Mouse (Mus musculus) ovary, postnatal 36 days (tissue): ENCODE results near the gene Brsk2.

Experiments
- DNase-seq: peaks from one replicate; pipeline ENCODE4 v3.0.0; 2022; ENCODE audit warnings: low spot score, mixed read lengths

The Brsk2 gene

DNA sequence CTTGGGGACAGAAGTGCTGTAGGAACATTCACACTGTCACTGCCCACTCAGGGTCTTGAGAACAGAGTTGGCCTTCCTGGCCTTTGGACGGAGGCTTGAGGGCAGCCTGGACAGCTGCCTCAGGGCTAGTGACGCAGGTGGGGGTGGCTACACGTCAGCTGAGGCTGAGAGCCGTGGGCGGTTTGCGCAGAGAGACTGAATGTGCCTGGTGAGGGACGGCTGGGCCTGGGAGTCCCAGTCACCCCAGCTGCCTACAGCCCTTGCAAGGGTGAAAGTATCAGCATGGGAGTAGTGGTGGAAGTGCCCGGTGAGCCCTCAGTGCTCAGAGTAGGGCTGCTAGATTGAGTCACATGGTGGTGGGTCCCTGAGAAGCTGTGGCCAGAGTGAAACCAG, 6.6 kb downstream of the Brsk2 start:
- no peak for DNase-seq

DNA sequence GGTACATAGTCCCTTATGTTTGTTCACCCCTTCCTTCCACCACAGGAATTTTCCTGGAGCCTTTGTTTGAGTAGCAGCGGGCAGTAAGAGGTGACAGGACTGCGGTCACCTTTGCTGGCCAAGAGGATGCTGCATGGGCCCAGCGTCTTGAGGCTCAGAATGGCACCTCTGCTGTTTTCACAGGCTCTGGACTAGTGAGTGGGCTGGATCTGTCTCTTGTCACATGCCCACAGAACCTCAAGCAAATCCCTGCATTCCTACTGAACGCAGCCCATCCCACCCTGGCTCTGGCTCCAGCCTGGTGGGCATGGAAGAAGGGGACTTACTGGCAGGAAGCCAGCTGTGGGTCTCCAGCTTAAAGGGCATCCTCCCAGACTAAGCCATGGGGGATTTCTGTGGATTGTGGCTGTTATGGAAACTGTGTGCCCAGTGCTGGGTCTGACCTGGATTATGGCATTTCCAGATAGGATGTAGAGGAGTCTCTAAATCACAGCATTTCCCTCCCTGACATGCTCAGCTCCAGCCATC, 8.0 kb downstream of the Brsk2 start:
- no peak for DNase-seq

DNA sequence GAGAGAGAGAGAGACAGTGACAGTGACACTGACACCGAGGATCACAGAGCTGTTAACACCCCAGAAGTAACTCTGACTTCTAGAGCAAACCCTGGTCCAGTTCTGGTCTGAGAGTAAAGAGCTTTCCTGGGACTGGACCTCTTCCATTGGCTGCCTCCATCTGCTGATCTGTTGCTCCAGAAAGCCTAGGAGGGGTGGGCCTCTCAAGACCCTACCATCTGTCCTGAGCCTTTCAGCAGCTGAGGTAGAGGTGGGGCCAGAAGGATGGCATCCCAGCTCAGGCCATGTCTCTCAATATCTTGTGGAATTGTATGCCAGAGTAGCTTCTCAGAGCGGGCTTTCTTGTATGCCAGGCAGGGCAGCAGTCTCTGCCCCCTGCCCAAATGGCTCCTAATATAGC, 8.7 kb downstream of the Brsk2 start:
- DNase-seq, result no peak

DNA sequence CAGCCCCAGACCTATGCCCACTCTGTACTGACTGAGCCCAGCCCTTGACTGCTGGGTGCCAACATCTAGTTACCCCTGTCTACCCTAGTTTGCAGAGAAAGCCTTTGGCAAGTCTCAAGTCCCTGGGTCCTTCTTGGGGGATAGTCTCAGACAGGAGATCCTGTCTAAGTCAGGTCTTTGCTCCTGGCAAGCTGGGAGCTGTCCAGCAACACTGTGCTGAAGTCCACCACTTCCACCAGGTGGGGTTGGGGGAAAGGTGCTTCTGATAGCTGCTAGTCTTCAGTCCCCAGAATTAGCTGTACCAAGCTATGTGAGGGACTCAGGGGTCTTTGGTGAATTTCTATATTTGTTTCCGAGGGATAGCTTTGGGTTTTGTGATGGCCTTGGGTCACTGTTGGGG, 9.6 kb downstream of the Brsk2 start:
- DNase-seq, result peak; percentile 24

DNA sequence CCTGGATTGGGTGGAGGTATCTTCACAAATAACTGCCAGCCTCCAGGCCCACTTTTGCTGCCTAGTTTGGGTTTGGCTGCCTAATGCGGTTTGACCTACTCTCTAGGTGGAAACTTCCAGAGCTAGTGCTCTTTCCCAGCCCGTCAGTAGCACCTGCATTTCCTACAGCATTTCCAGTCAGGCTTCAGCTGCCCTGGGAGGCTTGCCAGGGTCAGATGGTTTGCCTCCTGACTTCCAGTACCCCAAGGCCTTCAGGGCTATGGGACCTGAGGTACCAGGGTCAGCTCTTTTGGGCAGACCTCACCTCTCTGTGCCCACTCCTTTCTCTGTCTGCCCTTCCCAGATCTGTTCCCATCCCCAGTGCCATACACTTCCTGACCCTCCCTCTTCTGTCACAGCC, 11.4 kb downstream of the Brsk2 start:
- DNase-seq, result no peak

DNA sequence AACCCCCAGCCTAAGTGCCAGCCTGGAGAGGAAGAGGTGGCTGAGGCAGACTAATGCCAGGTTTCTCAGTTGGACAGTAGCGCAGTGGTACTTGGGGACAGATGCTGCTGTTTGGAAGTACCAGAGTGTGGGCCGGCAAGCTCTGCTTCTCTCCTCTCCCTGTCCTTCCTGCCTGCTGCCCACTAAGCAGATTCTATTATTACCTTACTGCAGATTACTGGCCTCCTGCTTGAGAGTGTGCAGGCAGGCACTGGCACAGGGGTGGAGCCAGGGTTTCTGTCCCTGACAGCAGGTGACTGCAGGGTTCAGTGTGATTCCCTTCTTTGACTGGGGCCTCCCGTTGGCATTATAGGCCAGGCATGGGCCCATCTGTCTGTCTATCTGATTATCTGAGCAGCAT, 11.9 kb downstream of the Brsk2 start:
- no peak for DNase-seq

DNA sequence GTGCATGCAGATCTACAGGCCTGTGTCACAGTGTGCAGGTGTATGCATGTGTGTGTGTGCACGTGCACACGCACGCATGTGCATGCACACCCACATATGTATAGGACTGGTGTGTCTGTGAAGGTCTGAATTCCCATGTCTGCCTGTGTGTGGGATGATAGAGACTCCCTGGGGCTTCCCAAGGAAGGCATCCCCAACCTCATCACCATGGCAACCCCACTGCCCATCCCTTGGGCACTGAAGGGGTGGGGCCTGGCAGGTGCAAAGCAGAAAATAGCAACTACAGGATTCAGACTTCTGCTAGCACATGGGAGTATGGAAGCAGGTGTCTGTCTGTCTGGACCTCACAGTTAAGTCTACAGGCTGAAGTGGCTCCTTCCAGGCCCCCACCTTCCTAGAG, 13.0 kb downstream of the Brsk2 start:
- DNase-seq, result no peak

DNA sequence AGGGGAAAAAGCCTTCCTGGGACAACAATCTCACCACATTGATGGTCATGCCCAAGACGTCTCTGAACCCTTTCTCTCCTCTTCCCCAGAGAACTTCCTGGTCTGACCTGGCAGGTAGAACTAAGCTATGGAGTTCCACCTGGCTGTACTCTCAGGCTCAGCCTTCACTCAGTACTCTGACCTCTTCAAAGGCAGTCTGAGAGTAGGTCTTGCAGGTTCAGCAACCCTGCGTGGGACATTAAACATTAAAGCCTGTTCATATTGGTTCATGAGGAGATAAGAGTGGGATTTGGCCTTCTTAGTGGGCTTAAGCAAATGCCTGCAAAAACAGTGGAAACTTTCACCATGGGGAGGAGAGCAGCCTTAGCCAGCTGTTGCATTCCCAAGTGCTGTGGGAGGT, 16.7 kb downstream of the Brsk2 start:
- no peak for DNase-seq

DNA sequence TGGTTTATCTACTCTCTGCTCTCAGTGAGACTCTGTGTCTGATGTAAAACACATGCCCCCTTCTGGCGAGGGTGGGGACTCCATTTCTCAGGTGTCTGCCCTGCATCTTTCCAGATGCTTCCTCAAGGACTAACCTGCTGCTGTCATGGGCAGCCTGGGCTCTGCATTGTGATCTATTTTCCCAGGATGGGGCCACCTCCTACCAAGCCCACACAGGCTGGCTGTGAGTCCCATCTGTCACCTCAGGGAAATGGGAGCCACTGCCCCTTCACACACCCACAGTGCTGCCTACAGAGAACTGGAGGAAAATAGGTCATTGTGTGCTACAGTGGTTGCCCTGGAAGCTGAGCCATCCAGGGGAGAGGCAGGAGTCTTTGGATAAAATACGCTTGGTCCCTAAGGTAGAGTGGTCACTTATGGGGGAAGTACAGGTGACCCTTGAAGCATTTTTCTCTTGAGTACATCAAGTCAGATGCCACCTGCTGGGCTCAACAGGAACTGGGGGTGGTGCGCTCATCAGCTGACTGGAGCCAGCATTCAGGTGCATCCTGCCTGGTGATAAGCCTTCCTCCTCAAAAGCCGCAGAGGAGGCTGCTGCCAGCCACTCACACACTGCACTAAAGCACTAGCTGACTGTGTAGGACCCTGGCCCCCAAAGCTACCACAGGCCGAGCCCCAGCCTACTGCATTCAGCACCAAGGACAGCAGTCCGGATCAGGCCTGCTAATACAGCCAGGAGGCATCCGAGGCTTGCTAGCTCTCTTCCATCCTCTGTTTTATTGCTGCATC, 23.5 kb downstream of the Brsk2 start:
- DNase-seq, result peak; percentile 33

DNA sequence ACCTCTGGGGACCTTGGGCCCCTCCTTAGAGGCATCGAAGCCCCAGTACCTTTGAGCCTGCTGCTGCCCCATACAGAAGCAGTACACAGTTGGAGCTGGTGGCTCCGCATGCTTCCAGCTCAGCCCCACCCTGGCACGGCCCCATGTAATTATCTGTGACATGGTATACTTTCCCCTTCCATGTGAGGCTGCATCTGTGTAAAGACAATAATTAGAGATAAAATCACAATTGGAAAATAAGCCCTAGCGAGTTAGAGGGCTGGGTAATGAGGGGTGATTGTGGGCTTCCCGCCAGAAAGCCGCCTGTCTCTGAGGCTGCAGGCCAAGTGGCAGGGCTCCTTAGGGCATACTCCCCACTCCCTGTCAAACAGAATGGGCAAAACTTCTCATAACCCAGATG, 28.5 kb downstream of the Brsk2 start:
- DNase-seq, result no peak

DNA sequence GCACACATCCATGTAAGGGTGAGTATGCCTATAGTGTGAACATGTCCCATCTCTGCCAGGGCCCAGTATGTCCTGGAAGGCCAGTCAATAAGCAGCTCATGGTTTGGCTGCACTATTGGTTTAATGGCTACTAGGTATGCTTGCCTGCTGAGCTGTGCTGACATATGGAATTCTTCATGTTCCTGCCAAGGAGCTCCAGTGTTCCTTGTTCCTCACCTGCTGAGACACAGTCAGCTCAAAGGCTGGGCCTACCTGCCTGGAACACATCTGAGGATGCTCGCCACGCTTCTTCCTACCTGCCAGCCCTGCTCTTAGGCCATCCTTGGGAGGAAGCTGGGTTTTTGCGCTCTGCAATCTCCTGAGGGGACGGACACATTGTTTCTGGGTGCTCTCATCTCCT, 29.7 kb downstream of the Brsk2 start:
- no peak for DNase-seq

DNA sequence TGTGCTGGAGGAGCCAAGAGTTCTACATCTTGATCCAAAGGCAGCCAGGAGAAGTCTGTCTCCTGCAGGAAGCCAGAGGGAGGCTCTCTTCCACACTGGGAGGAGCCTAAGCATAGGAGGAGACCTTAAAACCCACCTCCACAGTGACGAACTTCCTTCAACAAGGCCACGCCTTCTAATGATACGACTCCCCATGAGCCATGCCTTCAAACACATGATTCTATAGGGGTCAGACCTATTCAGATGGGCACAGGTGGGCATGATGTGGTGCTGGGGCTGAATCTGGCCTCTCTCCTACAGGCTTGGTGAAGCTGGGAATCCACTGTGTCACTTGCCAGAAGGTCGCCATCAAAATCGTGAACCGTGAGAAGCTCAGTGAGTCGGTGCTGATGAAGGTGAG, 31.7 kb downstream of the Brsk2 start:
- DNase-seq, result no peak

DNA sequence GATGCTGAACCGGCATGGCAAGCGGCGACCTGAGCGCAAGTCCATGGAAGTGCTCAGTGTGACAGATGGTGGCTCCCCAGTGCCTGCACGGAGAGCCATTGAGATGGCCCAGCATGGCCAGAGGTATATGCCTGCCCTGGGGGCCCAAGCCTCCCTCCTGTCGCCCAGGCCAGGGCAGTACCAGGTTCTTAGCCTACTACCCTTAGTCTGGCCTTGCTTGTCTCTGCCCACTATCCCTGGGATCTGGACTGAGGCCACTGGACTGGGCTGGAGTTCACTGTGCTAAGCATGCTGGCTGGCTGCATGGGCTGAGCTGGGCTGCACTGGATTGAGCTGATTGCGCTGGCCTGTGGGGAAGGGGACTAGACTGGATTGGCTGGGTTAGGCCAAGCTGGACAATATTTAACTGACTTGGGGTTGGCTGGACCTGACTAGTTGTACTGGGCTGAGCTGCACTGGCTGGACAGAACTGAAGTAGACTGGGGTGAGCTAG, 38.8 kb downstream of the Brsk2 start:
- DNase-seq, result no peak

DNA sequence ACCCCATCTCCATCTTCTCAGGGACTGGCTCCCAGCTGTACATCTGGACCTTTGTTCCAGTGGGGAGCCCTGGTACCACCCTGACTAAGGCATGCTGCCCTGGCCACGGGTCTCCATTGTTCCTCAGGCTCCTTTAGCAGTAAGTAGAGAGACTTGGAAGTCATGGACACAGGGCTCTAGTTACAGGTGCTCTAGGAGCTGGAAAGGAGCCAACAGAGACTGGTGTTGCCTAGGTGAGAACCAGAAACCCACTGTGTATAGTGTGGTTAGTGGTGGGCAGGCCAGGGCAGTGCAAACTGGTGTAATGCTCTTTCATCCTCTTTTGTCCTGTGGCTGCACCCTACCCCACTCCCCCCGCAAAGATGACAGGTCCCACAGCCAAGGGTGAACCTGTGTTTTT, 41.6 kb downstream of the Brsk2 start:
- no peak for DNase-seq

DNA sequence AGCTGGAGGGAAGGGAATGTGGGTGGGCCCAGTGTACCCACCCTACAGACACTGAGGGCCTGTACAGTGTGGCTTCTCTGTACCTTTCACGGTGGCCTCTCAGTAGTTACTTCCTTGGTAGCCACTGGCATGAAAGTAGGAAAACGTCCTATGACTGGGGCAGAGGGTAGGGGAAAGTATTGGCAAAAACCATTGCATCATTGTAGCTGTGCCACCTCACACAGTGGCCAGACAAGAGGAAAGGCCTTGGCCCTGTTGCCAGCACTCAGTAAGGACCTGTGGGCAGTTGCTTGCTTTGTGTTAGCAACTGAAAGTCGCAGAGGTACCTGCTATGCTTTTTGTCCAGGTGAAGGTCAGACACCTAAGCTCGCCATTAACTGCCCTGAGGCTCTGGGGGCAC, 44.6 kb downstream of the Brsk2 start:
- no peak for DNase-seq

DNA sequence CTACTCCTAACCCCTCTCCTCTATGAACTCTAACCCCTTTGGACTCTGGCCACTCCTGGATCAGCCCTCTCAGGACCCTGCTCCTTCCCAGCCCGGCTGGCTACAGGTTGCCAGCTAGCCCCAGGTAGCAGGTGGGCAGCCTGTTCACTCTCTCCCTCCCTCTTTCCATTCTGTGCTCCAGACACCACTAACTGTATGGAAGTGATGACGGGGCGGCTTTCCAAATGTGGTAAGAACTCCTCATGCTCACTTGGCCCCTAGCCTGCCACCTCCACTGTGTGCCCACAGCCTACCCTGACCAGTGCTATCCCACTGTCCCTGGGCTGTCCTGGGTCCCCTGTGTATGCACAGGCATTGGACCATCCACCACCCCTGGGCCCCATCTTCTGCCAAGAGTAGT, 51.1 kb downstream of the Brsk2 start:
- no peak for DNase-seq

DNA sequence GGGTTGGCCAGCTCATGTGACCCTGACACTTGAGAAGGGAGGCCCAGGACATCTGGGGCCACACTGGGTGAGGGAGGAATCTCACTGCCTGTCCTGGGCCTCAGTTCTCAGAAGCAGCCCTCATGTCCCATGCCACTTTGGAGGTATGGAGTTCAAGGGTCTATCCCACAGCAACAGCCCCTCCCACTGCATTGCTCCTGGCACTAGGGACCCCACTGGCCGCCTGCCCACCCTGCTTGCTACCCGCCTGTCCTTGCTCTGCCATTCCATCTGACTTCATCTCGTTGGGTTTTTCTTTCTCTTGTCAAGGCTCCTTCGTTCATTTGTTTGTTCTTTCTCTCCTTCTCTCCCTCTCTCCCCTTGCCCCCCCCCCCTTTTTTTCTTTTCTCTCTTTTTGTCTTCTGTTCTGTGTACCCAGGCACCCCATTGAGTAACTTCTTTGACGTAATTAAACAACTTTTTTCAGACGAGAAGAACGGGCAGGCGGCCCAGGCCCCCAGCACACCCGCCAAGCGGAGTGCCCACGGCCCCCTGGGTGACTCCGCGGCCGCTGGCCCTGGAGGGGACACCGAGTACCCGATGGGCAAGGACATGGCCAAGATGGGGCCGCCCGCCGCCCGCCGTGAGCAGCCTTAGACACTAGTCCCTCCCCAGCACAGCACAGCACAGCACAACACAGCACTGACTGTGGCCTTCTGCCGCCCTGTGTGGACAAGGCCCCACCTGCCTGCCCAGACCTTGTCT, 52.2 kb downstream of the Brsk2 start:
- DNase-seq, result peak; percentile 18

DNA sequence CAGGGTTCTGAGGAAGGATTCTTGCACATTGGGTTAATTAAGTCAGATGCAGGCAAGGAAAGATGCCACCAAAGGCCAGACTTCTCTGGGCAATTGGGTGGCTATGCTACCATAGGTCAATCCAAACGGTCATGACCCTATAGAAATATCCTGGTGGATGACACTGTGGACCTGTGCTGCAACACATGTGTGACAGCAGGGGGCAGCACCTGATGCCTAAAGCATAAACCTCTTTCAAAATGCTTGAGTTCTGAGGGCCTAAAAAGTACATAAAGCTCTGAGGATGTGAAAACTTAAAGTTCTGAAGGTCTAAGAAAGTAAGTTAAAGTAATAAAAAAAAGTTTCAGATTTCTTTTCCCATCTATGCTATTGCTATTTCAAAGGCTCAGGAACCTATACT, 67.0 kb downstream of the Brsk2 start:
- DNase-seq, result peak; percentile 33

DNA sequence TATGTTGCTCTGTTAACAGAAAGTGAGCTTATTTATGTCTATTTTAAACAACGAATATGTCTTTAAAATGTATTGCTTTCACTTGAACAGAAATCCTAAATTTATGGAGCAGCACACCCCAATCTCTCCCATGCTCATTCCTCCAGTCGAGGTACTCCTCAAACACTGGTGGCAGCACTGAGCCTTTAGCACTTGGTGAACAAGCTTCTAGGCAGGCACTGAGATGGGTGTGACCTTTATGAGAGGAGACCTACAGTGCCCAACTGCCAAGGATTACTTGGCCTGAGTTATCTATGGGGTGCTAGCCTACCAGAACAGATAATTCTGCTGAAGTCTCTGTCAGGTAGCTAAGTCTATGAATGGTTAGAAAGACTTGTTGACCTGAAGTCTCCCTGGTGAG, 70.1 kb downstream of the Brsk2 start:
- DNase-seq, result no peak

DNA sequence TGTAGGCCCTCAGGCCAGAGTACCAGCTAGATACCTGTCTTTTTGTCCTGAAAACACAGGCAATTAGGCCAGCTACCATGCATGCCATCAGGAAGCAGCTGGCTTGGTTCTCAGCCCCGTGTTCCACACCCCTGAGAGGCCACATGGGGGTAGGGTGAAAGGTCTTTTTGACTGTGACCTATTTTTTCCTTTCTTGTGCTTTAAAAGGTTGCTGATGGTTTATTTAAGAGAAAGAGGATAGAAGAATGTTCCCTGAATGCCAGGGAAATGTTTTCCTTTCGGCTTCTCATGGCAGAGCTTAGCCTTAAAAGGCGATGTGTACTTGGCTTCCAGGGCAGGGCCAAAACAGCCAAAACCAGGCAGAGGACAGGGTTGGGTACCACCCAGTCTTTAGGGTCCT, 71.3 kb downstream of the Brsk2 start:
- DNase-seq, result no peak

DNA sequence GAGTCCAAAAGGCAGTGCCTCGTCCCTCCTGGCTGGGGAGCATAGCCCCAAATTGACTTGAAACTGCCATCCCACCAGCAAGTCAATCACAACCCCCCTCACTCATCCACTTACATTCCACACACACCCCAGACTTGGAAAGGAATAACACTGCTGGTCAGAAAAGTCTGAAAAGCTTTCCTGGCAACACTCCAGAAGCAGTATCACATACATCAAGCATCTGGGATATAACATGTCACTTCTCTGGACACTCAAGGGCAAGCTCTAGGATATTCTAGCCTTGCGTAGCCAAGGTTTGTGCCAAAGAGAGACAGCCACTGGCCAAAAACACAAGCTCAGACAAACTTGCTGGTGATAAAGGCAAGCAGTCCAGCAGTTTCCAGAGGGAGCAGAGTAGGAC, 75.6 kb downstream of the Brsk2 start:
- DNase-seq, result no peak

DNA sequence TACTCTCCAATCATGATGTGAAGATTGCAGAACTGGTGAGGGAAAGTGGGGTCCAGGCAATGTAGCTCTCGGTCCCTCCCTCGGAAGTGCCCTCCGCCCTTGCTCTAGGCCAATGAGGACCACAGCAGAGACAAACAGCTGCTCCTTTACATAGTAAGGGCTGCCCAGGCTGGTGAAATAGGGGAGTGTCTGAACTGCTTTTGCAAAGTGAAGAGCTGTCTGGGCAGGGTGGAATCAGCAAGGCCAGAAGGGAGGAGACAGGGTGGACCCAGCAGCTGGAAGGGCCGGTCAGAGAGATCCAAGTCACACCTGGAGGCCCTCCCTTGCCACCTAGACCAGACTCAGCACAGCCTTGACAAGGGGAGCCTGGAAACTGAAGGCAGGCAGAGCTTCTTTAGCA, 76.4 kb downstream of the Brsk2 start:
- DNase-seq, result no peak

DNA sequence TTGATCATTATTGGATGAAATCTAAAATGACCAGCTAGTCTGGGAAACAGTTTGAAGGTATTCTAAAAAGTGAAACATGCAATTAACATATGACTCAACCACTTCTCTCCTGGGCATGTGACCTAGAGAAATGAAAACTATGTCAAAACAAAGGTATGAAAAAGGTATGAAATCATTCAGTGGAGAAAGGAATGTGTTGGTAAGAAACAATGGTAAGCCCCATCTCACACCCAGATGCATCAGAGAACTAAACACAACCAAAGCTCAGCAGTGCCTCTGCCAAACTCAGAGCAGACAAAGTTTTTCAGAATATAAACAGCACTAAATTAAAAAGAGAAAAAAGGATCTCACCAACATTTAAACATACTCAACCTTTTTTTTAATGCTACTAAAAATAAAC, 80.5 kb downstream of the Brsk2 start:
- DNase-seq, result no peak
